Mouse (Mus musculus): ENCODE measurements around the gene Zyg11a.
"Not testable (repeated sequence)": the region's sequence is repeated elsewhere in the genome, so short reads cannot be mapped to it uniquely, and the experiment has no call there.

Zyg11a gene

GRCm38 (mm10) chr4:108217332-108218179, at the start of gene Zyg11a:
Gene Zyg11a, minus strand, starts transcription at chr4:108218048.
- DNase-seq (ENCODE audit: extremely low read depth, low read depth): no peak

- no peak for DNase-seq (ENCODE audit: extremely low read depth, low read depth)
These were observed 47.9 kb upstream of the Zyg11a start for GRCm38 (mm10) chr4:108265774-108266173.

DNA sequence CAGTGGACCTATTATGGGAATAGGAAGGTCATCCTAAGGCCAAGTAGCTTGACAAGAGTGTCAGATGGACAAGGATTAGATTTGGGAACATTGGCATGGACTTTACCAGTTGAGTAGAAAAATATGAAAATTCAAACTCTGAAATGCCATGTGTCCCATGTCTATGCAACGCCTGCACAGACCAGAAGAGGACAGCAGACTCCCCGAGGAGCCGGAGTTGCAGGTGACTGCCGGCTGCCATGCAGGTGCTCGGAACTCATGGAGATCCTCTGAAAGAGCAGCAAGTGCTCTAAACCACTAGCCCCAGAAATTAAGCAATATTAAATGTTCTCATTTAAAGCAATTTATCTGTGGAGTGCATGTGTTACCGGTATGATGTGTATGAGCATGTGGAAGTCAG, 35.5 kb upstream of the Zyg11a start:
- no peak for DNase-seq (ENCODE audit: extremely low read depth, low read depth)

GRCm38 (mm10) chr4:108250501-108250900, 32.7 kb upstream of the Zyg11a start:
- DNase-seq (ENCODE audit: extremely low read depth, low read depth): no peak

- DNase-seq (ENCODE audit: extremely low read depth, low read depth): no peak
These were observed 31.5 kb upstream of the Zyg11a start for GRCm38 (mm10) chr4:108249314-108249713.

- DNase-seq (ENCODE audit: extremely low read depth, low read depth): no peak
These were observed 15.8 kb upstream of the Zyg11a start for GRCm38 (mm10) chr4:108233654-108234053.

GRCm38 (mm10) chr4:108225341-108225872, 7.6 kb upstream of the Zyg11a start:
- DNase-seq (ENCODE audit: extremely low read depth, low read depth): no peak

GRCm38 (mm10) chr4:108222507-108222906, 4.7 kb upstream of the Zyg11a start:
- no peak for DNase-seq (ENCODE audit: extremely low read depth, low read depth)

GRCm38 (mm10) chr4:108219019-108219418, 1.2 kb upstream of the Zyg11a start:
- DNase-seq (ENCODE audit: extremely low read depth, low read depth): no peak

DNA sequence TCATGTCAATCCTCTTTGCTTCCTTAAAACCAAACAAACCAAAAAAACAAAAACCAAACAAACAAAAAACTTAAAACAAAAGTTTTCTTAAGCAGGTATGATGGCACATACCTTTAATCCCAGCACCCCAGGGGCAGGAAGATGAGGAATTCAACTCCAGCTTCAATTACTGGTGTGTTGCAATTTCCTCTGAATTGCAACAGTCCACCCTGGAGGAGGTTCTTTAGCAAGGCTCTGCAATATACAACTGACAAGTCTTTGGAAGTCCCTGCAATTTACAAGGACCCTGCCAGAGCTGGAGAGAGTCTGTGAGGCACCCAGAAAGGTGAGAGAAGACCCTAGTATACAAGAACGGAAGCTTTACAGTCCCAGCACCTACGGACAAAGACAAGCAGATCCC, 4.8 kb downstream of the Zyg11a start:
- no peak for DNase-seq (ENCODE audit: extremely low read depth, low read depth)

DNA sequence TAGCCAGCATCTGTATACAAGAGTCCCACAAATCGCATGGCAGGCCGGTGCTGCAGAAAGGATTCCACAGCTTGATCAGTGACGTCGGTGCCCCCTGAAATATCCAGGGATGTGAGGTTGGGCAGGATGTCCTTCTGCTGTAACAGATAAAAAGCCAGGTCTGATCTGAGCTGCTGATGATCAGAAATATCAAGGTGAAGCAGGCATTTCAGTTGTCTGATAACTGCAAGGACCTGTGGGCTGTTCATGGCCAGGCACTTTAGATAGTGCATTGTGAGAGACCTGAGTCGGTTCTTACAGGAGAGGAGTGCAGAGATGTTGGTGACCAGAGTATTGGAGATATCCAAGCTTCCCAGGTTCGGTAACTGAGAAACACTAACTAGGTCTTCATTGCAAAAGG, 13.2 kb downstream of the Zyg11a start:
- no peak for DNase-seq (ENCODE audit: extremely low read depth, low read depth)

DNA sequence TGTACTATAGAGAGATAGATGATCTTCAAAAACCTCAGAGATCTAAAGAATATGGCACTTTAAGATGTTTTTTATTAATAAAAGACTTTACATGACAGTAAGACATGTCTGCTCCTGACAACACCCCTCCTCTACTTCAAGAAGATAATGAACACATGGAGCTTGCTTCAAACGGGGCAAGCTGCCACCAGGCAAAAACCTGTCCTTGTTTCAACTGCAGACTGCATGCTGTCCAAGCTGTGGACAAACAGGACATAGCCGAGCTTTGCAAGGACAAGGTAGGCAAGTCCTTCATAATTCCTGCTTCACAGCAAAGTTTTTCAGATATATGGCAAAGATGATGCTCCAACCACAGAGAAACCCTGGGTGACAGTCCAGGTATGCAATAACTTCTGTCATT, 18.6 kb downstream of the Zyg11a start:
- no peak for DNase-seq (ENCODE audit: extremely low read depth, low read depth)

DNA sequence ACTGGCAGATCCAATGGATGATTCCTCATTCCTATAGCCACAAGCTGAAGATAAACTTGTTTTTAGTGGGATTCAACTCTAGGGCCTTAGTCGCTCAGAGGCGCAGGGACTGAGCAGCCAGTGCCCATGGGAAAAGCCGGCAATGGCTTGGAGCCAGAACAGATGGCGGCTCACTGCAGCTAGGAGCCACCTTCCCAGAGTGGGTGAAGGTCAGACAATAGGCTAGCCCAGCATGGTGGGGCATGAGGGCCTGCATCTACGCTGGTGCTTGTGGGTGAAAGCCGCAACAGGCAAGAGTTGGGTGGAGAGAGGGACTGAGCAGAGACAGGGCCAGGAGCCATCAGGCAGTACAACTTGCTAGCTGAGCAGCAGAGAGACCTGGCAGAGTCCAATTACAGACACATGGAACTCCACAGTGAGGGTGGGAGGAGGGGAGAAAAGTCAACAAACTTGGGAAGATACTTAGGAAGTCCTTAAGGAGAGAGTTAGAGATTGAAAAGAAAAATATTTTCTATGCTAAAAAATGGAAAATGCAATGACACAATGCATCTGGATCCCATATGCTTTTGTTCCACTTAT, 21.5 kb downstream of the Zyg11a start:
- DNase-seq (ENCODE audit: extremely low read depth, low read depth): no peak

DNA sequence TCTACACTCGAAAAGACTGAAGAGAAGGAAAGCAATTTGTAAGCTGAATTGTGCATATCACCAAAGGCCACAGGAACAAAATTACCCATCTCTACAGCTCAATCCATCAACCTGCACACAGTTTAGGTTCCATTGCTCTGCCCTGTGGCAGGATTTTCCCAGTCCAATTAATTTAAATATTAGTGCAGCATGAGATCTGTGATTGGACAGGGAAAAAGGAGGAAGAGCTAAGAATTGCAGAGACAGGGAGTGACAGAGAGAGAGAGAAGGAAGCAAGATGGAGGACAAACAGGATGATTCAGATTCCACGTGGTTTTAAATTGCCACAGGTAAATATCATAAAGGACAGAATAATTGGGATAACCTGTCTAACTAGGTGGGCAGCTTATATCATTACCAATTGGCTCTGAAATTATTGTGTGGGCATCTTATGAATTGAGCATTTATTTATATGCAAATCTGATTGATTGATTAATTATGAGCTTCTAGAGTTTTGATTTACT, 25.0 kb downstream of the Zyg11a start:
- peak; percentile 43 for DNase-seq (ENCODE audit: extremely low read depth, low read depth)

GRCm38 (mm10) chr4:108182278-108182677, 35.6 kb downstream of the Zyg11a start:
- DNase-seq (ENCODE audit: extremely low read depth, low read depth): no peak

DNA sequence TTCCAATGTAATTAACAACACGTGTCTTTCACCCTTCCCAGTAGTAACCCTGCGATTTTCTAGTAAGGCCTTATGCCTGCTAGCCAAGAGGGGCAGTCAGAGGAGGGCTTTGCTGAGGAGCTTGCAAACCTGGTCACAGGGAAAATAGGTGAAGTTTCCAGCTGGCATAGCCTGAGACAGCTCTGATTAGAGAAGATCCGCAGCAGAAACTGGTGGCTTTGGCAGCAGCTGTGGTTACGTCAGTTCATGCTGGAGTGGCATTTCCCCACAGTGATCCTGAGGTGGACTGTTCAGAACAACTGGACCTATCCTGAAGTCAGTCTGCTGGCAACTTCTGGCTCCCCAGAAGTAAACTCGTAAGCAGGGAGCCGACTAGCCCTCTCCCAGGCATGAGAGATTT, 49.8 kb downstream of the Zyg11a start:
- DNase-seq (ENCODE audit: extremely low read depth, low read depth): no peak

DNA sequence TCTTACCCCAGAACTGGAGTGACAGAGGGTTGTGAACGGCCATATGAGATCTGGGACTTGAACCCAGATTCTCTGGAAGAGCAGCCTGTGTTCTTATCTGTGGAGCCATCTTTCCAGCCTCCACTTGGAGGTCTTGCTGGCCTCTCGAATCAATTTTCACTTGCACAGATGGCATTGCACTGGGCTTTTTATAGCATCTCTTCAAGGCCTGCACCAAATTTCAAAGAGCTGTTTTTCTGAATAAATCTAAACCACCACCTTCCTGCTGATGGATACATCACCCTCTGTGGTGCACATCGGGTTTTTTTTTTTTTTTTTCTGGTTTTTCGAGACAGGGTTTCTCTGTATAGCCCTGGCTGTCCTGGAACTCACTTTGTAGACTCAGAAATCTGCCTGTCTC, 51.0 kb downstream of the Zyg11a start:
- DNase-seq (ENCODE audit: extremely low read depth, low read depth): no peak

DNA sequence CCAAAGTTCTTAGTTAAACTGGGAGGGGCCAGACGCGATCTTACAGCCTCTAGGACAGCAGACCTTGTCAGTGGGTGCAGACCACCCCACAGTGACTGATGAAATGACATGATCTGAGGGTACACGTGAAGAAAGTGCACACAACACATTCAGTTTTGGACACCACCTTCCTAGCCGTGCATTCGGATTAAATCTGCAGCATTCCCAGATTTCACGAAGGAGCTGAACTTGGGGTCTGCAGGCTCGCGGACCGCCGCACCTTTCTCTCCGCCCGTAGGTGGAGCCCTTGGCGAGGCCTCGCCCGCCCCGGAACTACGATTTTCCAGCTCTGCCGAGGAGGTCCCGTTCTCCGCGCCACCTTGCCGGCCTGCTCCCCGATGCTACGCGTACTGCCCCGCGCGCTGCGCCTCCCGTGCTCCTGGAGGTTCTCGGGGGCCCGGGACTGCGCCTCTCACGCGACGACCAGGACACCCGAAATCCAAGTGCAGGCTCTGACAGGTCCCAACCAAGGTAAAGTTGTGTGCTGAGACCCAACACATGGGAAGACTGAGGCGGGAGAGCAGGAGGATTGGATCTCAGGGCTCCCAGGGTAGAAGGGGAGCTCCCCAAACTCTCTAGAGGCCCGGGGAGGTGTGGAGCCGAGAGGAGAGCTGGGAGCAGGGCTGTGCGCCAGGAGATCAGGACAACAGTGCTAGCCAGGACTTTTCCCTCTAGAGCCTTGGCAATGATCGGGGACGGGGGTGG, 52.5 kb downstream of the Zyg11a start, which contains the start of gene Echdc2:
Echdc2 (plus strand) TSS at position 286 of the 744 bp plus-strand sequence.
- no peak for DNase-seq (ENCODE audit: extremely low read depth, low read depth)

DNA sequence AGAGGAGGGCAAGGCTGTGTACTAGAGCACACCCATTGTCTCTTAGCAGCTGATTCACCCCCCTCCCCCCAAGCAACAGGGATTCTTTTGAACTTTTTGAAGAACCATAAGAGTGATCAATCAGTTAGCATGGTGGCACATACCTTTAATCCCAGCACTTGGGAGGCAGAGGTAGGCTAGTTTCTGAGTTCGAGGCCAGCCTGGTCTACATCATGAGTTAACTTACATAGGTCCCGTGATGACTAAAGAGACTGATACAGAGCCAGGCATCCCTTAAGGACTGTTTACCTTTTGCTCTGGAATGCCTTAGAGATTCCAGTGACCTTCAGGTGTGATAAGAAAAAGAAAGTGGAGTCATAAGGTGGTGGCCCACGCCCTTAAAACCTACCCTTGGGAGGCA, 54.6 kb downstream of the Zyg11a start:
- no peak for DNase-seq (ENCODE audit: extremely low read depth, low read depth)

GRCm38 (mm10) chr4:108161936-108162335, 55.9 kb downstream of the Zyg11a start:
- no peak for DNase-seq (ENCODE audit: extremely low read depth, low read depth)

DNA sequence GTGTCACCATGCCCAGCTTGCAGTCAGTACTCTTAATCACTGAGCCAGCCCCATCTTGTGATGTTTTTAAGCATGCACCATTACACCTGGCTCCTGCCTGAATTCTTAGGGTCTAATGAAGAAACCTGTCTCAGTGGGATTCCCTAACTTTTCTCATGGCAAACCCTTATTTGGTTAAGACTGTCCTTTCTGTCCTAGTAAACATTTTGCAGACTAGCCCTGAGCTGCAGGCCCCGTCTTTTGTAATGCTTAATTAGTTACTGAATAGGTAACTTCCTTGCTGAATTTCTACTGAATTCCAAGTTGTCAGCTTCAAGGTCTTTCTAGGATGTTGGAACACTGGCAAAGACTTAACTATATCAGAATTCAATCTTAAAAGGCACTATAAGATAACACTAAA, 62.7 kb downstream of the Zyg11a start:
- DNase-seq (ENCODE audit: extremely low read depth, low read depth): not testable (repeated sequence)

DNA sequence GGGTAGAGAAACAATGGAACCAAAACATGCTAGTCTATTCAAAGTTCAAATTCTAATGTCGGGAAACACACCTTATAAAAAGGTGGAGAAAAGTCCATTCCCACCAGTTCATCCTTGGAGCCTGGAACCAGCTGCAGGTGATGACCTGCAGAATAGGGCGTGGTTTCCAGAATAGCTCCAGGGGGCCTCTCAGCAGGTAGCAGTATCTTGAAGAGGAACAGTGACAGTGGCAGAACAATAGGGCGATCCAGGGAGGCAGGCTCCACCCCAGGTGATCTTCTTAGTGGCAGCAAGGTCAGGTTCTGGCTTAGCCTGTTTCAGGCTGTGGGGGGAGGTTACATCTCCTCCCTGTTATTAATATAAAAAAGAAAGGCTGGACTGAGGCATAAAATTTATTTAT, 72.3 kb downstream of the Zyg11a start:
- not testable (repeated sequence) for DNase-seq (ENCODE audit: extremely low read depth, low read depth)

All from MEL-GATA-1-ER (cell line).